Mouse (Mus musculus) heart, postnatal 36 days (tissue): Measurements from ENCODE around the gene Glra1. TPM values are rescaled to one million over a fixed set of nuclear protein-coding genes. Genes with fewer than 3 reads are reported as not detected.

ENCODE experiments used
- microRNA-seq, 2 experiments: library from miRNA; unstranded; fragments of <30 nt; microRNA quantifications; one replicate each; pipeline ENCODE4 v1.2.0; 2021; ENCODE audit warnings: borderline number of aligned reads in 2 of 2
- total RNA-seq, 2 experiments: library from RNA; stranded (reverse); gene quantifications; 2 replicates each; pipeline ENCODE4 v1.2.3; 2021

The Glra1 gene
- total RNA-seq, 2 experiments from 2014 or later = not detected

Small RNA genes within 50 kb of the gene (microRNA-seq; reads per million reads assigned to microRNA genes)
- 0 to 0.67 reads per million in 2 experiments for gene Mir7652

Other genes starting within 250 kb of the Glra1 start
- gene Sparc, start 185.0 kb downstream of the Glra1 start, total RNA-seq = 100 to 1,000 TPM; 645 to 801 TPM
- 100 to 1,000 TPM; 117 to 124 TPM for gene Atox1, start 147.0 kb downstream of the Glra1 start, total RNA-seq
- gene G3bp1, start 138.5 kb downstream of the Glra1 start, total RNA-seq = 10 to 100 TPM; 38.8 to 39.0 TPM